In genomic region chr16:44138979-44139535, GRCm38 (mm10) we compare ENCODE assay signal across 7 mouse cellular contexts. TPM values are rescaled to one million over a fixed set of nuclear protein-coding genes. Genes with fewer than 3 reads are reported as not detected.
A peak's percentile ranks its signal among the peaks of the same experiment; 100 is the strongest.
DNase-seq lines count a peak whose midpoint lies in the region; ATAC-seq lines count a peak whose summit lies in the region.

No protein-coding gene starts in this region.

- H3K4me3 ChIP-seq in embryonic facial prominence, embryonic 11.5 days (ENCODE audit: low read depth, low read length): peak overlapping the region; percentile 96
- H3K4me3 ChIP-seq in limb, embryonic 10.5 days: peak overlapping the region; percentile 94
- H3K4me3 ChIP-seq in midbrain, embryonic 13.5 days (replicated peaks): peak overlapping the region; percentile 93

- no peaks in the 10 kb centered on the region for H3K9me3 ChIP-seq in embryonic facial prominence, embryonic 11.5 days (replicated peaks; ENCODE audit: control insufficient read depth, low read length)
- no peaks in the 10 kb centered on the region for H3K9me3 ChIP-seq in limb, embryonic 10.5 days (replicated peaks)
- no peaks in the 10 kb centered on the region for H3K9me3 ChIP-seq in midbrain, embryonic 13.5 days

- H3K4me2 ChIP-seq in embryonic facial prominence, embryonic 11.5 days (ENCODE audit: low read depth, low read length): peak overlapping the region; percentile 74
- H3K4me2 ChIP-seq in midbrain, embryonic 13.5 days (replicated peaks): peak overlapping the region; percentile 97

- no peaks in the 10 kb centered on the region for H3K36me3 ChIP-seq in embryonic facial prominence, embryonic 11.5 days (replicated peaks; ENCODE audit: control insufficient read depth, insufficient read depth, low read depth, low read length)
- no peaks in the 10 kb centered on the region for H3K36me3 ChIP-seq in limb, embryonic 10.5 days
- H3K36me3 ChIP-seq in midbrain, embryonic 13.5 days: no peaks in the 10 kb centered on the region

- peak; percentile 89 for DNase-seq in adrenal gland, postnatal 14 days
- DNase-seq in embryonic facial prominence, embryonic 11.5 days (ENCODE audit: low spot score): peak; percentile 96
- peak; percentile 93 for DNase-seq in kidney, adult 11 months
- peak; percentile 86 for DNase-seq in limb, embryonic 10.5 days (ENCODE audit: low spot score)
- peak; percentile 88 for DNase-seq in spleen, adult 12 weeks (ENCODE audit: low spot score)

- no peaks in the 10 kb centered on the region for H3K4me1 ChIP-seq in embryonic facial prominence, embryonic 11.5 days (ENCODE audit: control insufficient read depth, insufficient read depth, low read length)
- H3K4me1 ChIP-seq in limb, embryonic 10.5 days: peaks cover 20% of the 10 kb centered on the region
- peaks cover 35% of the 10 kb centered on the region for H3K4me1 ChIP-seq in midbrain, embryonic 13.5 days (replicated peaks)

- H3K9ac ChIP-seq in embryonic facial prominence, embryonic 11.5 days (replicated peaks; ENCODE audit: low read length): peak overlapping the region; percentile 88
- H3K9ac ChIP-seq in midbrain, embryonic 13.5 days (replicated peaks): peak overlapping the region; percentile 91

- H3K27ac ChIP-seq in embryonic facial prominence, embryonic 11.5 days (replicated peaks; ENCODE audit: low read depth, low read length): peak overlapping the region; percentile 76
- H3K27ac ChIP-seq in limb, embryonic 10.5 days: peak overlapping the region; percentile 95
- H3K27ac ChIP-seq in midbrain, embryonic 13.5 days: peak overlapping the region; percentile 97

- H3K27me3 ChIP-seq in embryonic facial prominence, embryonic 11.5 days (ENCODE audit: control insufficient read depth, insufficient read depth, low read length): no peaks in the 10 kb centered on the region
- H3K27me3 ChIP-seq in limb, embryonic 10.5 days (ENCODE audit: low read depth, poor library complexity, severe bottlenecking): no peaks in the 10 kb centered on the region
- no peaks in the 10 kb centered on the region for H3K27me3 ChIP-seq in midbrain, embryonic 13.5 days

- peak; percentile 90 for ATAC-seq in embryonic facial prominence, embryonic 11.5 days (replicated peaks; ENCODE audit: insufficient number of reproducible peaks, low FRiP score, low TSS enrichment, low read depth)
- ATAC-seq in granulocyte monocyte progenitor cell, adult 5-6 weeks (replicated peaks; ENCODE audit: poor library complexity, severe bottlenecking): peak; percentile 66
- ATAC-seq in midbrain, embryonic 13.5 days: peak; percentile 93

- 0% methylated on average over 25 of the region's 25 CpGs for WGBS in embryonic facial prominence, embryonic 11.5 days
- WGBS in limb, embryonic 10.5 days: under 1% methylated on average over 25 of the region's 25 CpGs
- WGBS in midbrain, embryonic 13.5 days: under 1% methylated on average over 25 of the region's 25 CpGs

RNA-seq across cellular contexts. Expression of gene Atp6v1a, which starts 0.4 kb away (rescaled TPM):
- total RNA-seq in adrenal gland, postnatal 14 days (2021): 102 and 112 TPM in 2 replicates
- polyA plus RNA-seq in embryonic facial prominence, embryonic 11.5 days (2014; fragmentation: Nextera tagmentation; extraction: Ambion mirVana): 61.9 and 66.0 TPM in 2 replicates
- 34.9 and 41.3 TPM in 2 replicates for total RNA-seq in granulocyte monocyte progenitor cell, adult 5-6 weeks (2014; fragmentation: Nextera tagmentation)
- total RNA-seq in granulocyte monocyte progenitor cell, adult 5-6 weeks (2017): 66.0 and 90.2 TPM in 2 replicates
- polyA plus RNA-seq in limb, embryonic 10.5 days (2016; fragmentation: Nextera tagmentation; extraction: Ambion mirVana): 32.6 and 34.4 TPM in 2 replicates
- 84.8 and 88.7 TPM in 2 replicates for polyA plus RNA-seq in midbrain, embryonic 13.5 days (2015; fragmentation: Nextera tagmentation; extraction: Ambion mirVana)

RNA-seq across cellular contexts. Expression of gene Naa50, which starts 0.6 kb away (rescaled TPM):
- 84.5 and 84.7 TPM in 2 replicates for total RNA-seq in adrenal gland, postnatal 14 days (2021)
- polyA plus RNA-seq in embryonic facial prominence, embryonic 11.5 days (2014; fragmentation: Nextera tagmentation; extraction: Ambion mirVana): 92.4 and 97.7 TPM in 2 replicates
- 91.4 and 104 TPM in 2 replicates for total RNA-seq in granulocyte monocyte progenitor cell, adult 5-6 weeks (2014; fragmentation: Nextera tagmentation)
- total RNA-seq in granulocyte monocyte progenitor cell, adult 5-6 weeks (2017): 121 and 139 TPM in 2 replicates
- 138 and 141 TPM in 2 replicates for polyA plus RNA-seq in limb, embryonic 10.5 days (2016; fragmentation: Nextera tagmentation; extraction: Ambion mirVana)
- polyA plus RNA-seq in midbrain, embryonic 13.5 days (2015; fragmentation: Nextera tagmentation; extraction: Ambion mirVana): 71.2 and 74.9 TPM in 2 replicates

RNA-seq across cellular contexts. Expression of gene Usf3, which starts 34.0 kb away (rescaled TPM):
- 25.5 and 27.0 TPM in 2 replicates for total RNA-seq in adrenal gland, postnatal 14 days (2021)
- polyA plus RNA-seq in embryonic facial prominence, embryonic 11.5 days (2014; fragmentation: Nextera tagmentation; extraction: Ambion mirVana): 4.4 and 4.6 TPM in 2 replicates
- total RNA-seq in granulocyte monocyte progenitor cell, adult 5-6 weeks (2014; fragmentation: Nextera tagmentation): 19.0 and 21.3 TPM in 2 replicates
- 9.1 and 10.2 TPM in 2 replicates for total RNA-seq in granulocyte monocyte progenitor cell, adult 5-6 weeks (2017)
- 3.2 and 4.2 TPM in 2 replicates for polyA plus RNA-seq in limb, embryonic 10.5 days (2016; fragmentation: Nextera tagmentation; extraction: Ambion mirVana)
- 2.7 and 3.4 TPM in 2 replicates for polyA plus RNA-seq in midbrain, embryonic 13.5 days (2015; fragmentation: Nextera tagmentation; extraction: Ambion mirVana)

Comparison
In these comparisons a context has a peak if more than half of its experiments do, and no peak if none do; other contexts are left out.
1. Peak in every context shown above with its lines: DNase-seq, ATAC-seq, H3K4me3 ChIP-seq and H3K27ac ChIP-seq.